Mouse (Mus musculus): ENCODE data around the gene Rpl23a. TPM values are rescaled to one million over a fixed set of nuclear protein-coding genes. Genes with fewer than 3 reads are reported as not detected.

The Rpl23a gene
- polyA plus RNA-seq, 1 experiment from 2014 or later: 997 TPM

DNA sequence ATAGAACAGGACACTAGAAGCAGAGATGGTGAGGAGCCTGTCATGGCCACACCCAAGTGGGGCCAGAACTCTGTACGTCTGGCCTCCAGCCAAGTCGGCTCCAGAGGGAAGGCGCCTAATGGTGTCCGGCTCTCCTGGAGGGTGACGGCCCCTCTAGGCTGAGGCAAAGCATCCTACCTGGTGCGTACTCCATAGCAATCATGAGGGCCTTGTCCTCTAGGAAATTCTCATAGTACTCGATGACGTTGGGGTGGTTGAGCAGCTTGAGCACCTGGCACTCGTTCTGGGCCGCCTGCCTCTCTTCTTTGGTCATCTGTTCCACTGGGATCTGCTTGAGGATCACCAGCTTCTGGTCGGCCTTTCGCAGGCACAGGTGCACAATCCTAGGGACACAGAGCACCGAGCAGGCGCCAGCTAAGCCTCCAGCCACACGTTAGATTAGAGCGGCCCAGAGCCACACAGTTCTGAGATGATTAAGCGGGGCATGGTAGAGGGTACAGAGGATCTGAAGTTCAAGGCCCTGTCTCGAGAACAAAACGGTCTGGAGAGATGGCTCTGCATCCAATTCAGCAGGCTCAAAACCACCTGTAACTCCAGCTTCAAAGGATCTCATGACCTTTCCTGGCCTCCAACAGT lies 10.5 kb downstream of the Rpl23a start:
- Histone ChIP-seq H3K27ac (no peak overlapping the region), H3K4me2 (no peak overlapping the region), H3K27me3 (no peaks in the 10 kb centered on the region), H3K9me3 (no peaks in the 10 kb centered on the region), H3K9ac (no peak overlapping the region), H3K36me3 (replicated peaks) (no peaks in the 10 kb centered on the region), H3K4me3 (replicated peaks) (no peak overlapping the region), H3K4me1 (peaks cover 17% of the 10 kb centered on the region)
- WGBS: 87% methylated on average over 19 of the region's 19 CpGs
- ATAC-seq (ENCODE audit: low FRiP score): no peak

DNA sequence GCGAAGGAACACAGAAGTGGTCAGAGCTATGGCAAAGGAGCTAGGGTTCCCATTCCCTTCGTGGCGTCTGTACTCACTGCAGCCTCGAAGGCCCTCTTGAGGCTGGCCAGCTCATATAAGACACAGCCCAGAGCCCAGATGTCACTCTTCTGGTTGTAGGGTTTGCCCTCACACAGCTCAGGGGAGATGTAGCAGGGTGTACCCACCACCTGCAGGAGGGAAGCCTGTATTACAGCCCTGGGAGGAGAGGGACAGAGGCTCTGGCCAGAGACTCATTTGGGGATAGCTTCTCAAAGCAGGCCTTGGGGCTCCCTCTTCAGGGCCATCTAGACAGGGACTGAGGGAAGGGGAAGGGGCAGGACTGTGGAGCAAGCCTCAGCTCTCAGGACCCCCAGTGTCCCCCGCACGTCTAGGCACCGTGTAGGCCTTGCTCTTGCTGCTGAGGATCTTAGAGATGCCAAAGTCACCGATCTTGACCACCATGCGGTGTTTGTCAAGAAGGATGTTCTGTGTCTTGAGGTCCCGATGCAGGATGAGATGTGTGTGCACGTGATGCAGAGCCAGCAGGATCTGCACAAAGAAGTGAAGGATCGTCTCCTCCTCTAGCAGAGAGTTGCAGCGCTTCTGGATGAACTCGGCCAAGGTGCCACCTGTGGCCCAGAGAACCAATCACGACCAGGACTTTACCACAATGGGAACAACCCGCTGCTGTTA lies 11.2 kb downstream of the Rpl23a start:
- H3K27me3 ChIP-seq: no peaks in the 10 kb centered on the region
- H3K27ac ChIP-seq: no peak overlapping the region
- no peak for ATAC-seq (ENCODE audit: low FRiP score)
- H3K9me3 ChIP-seq: no peaks in the 10 kb centered on the region
- no peaks in the 10 kb centered on the region for H3K36me3 ChIP-seq (replicated peaks)
- H3K4me3 ChIP-seq (replicated peaks): no peak overlapping the region
- no peak overlapping the region for H3K4me2 ChIP-seq
- peaks cover 10% of the 10 kb centered on the region for H3K4me1 ChIP-seq
- WGBS: 83% methylated on average over 16 of the region's 16 CpGs
- no peak overlapping the region for H3K9ac ChIP-seq

DNA sequence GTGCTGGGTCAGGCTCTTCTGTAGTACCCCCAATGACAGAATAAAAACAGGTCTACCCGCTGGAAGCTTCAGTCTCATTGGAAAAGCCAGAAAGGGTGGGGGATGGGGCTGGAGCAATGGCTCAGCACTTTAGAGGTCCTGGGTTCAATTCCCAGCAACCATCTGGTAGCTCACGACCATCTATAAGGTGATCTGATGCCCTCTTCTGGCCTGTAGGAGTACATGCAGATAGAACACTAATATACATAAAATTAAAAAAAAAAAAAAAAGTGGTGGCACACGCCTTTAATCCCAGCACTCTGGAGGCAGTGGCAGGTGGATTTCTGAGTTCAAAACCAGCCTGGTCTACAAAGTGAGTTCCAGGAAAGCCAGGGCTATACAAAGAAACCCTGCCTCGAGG lies 12.1 kb downstream of the Rpl23a start:
- H3K9me3 ChIP-seq: no peaks in the 10 kb centered on the region
- no peak overlapping the region for H3K9ac ChIP-seq
- H3K27ac ChIP-seq: no peak overlapping the region
- no peak overlapping the region for H3K4me3 ChIP-seq (replicated peaks)
- WGBS: 79% methylated on average over 4 of the region's 4 CpGs
- H3K36me3 ChIP-seq (replicated peaks): no peaks in the 10 kb centered on the region
- peaks cover 4% of the 10 kb centered on the region; the same call in 1 of the 2 replicates for H3K4me1 ChIP-seq
- no peak for ATAC-seq (ENCODE audit: low FRiP score)
- no peak overlapping the region for H3K4me2 ChIP-seq
- peaks cover 5% of the 10 kb centered on the region; the same call in 1 of the 2 replicates for H3K27me3 ChIP-seq

- Histone ChIP-seq H3K9me3 (no peaks in the 10 kb centered on the region), H3K4me2 (no peak overlapping the region), H3K27ac (no peak overlapping the region), H3K4me3 (replicated peaks) (no peak overlapping the region), H3K9ac (no peak overlapping the region), H3K27me3 (peaks cover 5% of the 10 kb centered on the region; the same call in 1 of the 2 replicates), H3K4me1 (peaks cover 7% of the 10 kb centered on the region), H3K36me3 (replicated peaks) (no peaks in the 10 kb centered on the region)
- no peak for ATAC-seq (ENCODE audit: low FRiP score)
- 90% methylated on average over 15 of the region's 15 CpGs for WGBS
These were observed 13.1 kb downstream of the Rpl23a start for GRCm38 (mm10) chr11:78170306-78170705.

DNA sequence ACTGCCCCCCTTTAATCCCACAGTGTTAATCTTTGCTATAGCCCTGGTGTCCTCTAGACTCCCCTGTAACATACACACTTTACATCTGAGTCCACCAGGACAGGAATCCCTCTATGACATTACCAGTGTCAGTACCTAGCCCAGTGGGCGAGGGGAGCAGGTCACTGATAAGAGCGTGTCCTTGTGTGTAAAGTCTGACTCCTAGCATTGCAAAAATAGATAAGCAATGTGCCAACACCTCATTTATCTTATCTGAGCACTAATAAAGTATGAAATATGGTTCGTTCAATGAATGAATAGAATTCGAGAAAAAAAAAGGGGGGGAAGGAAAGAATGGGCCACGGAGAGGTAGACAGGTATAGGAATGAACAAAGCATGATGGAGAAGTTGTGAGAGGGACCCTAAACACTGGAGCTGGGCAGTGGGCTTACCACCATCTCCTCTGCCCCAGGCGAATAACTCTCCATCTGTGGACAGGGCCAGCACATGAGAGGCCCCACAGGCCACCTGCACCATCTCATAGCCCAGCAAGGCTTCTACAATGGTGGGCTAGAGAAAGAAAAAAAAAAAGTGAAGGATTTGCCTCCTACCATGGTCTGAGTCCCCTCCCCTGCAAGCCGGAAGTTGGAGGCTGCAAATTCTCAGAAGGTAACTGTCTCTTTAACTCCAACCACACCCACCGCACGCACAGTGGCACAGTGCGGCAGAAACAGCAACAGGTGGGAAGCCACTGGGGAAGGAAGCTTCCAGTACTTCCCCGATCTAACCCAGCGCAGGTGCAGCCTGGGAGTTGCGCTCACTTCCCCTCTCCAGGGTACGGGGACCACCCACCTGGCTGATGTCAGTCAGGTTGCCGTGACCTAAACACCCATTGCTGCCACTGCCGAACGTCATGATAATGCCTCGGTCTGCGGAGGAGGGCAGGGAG lies 14.6 kb downstream of the Rpl23a start:
- 61% methylated on average over 19 of the region's 19 CpGs for WGBS
- no peak for ATAC-seq (ENCODE audit: low FRiP score)
- Histone ChIP-seq H3K4me2 (no peak overlapping the region), H3K36me3 (replicated peaks) (no peaks in the 10 kb centered on the region), H3K9me3 (no peaks in the 10 kb centered on the region), H3K27ac (no peak overlapping the region), H3K4me1 (peaks cover 9% of the 10 kb centered on the region), H3K9ac (no peak overlapping the region; the same call in 1 of the 2 replicates), H3K27me3 (peaks cover 5% of the 10 kb centered on the region; the same call in 1 of the 2 replicates), H3K4me3 (replicated peaks) (no peak overlapping the region)

- Histone ChIP-seq H3K4me2 (no peak overlapping the region), H3K9me3 (no peaks in the 10 kb centered on the region), H3K27me3 (peaks cover 5% of the 10 kb centered on the region; the same call in 1 of the 2 replicates), H3K4me1 (peaks cover 23% of the 10 kb centered on the region), H3K36me3 (replicated peaks) (peaks cover 5% of the 10 kb centered on the region), H3K4me3 (replicated peaks) (no peak overlapping the region), H3K9ac (no peak overlapping the region), H3K27ac (no peak overlapping the region)
- 84% methylated on average over 14 of the region's 14 CpGs for WGBS
- ATAC-seq (ENCODE audit: low FRiP score): no peak
These were observed 16.0 kb downstream of the Rpl23a start for GRCm38 (mm10) chr11:78167257-78167959.

GRCm38 (mm10) chr11:78166640-78167039 lies 16.7 kb downstream of the Rpl23a start:
- 72% methylated on average over 6 of the region's 6 CpGs for WGBS
- Histone ChIP-seq H3K27ac (no peak overlapping the region), H3K9ac (no peak overlapping the region), H3K4me2 (no peak overlapping the region), H3K4me3 (replicated peaks) (no peak overlapping the region), H3K9me3 (no peaks in the 10 kb centered on the region), H3K27me3 (peaks cover 5% of the 10 kb centered on the region; the same call in 1 of the 2 replicates), H3K36me3 (replicated peaks) (peaks cover 13% of the 10 kb centered on the region), H3K4me1 (peaks cover 29% of the 10 kb centered on the region)
- no peak for ATAC-seq (ENCODE audit: low FRiP score)

DNA sequence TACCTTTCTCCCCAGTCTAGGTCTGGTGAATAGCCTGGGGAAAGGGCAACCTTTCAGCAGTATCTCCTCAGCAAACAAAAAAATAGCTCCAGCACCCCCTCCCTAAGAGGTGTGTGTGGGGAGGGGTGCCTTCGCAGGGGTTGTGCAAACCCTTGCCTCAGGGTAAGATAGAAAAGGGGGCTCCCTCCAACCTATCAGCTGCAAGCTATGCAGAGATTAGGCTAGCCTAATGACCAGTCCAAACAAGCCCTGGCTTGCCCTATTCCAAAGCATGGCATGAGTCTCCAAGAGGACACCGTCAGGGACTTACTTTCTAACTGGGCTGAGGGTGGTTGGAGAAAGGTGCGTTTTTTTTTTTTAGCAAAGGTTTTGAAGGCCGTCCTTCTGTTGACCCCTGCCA lies 17.2 kb downstream of the Rpl23a start:
- Histone ChIP-seq H3K27me3 (peaks cover 5% of the 10 kb centered on the region; the same call in 1 of the 2 replicates), H3K36me3 (replicated peaks) (peaks cover 18% of the 10 kb centered on the region), H3K9me3 (no peaks in the 10 kb centered on the region), H3K4me1 (peaks cover 29% of the 10 kb centered on the region), H3K9ac (peak overlapping the region; percentile 99; the same call in 1 of the 2 replicates), H3K4me3 (replicated peaks) (peak overlapping the region; percentile 99; the same call in 1 of the 2 replicates), H3K4me2 (peak overlapping the region; percentile 84), H3K27ac (peak overlapping the region; percentile 99; the same call in 1 of the 2 replicates)
- WGBS: 48% methylated on average over 4 of the region's 4 CpGs
- no peak for ATAC-seq (ENCODE audit: low FRiP score)

- Histone ChIP-seq H3K27ac (peak overlapping the region; percentile 99), H3K36me3 (replicated peaks) (peaks cover 22% of the 10 kb centered on the region), H3K9ac (peak overlapping the region; percentile 99), H3K4me1 (peaks cover 29% of the 10 kb centered on the region), H3K9me3 (no peaks in the 10 kb centered on the region), H3K4me3 (replicated peaks) (peak overlapping the region; percentile 99), H3K27me3 (peaks cover 5% of the 10 kb centered on the region; the same call in 1 of the 2 replicates), H3K4me2 (peak overlapping the region; percentile 84)
- peak; percentile 31; the same call in 1 of the 2 replicates for ATAC-seq (ENCODE audit: low FRiP score)
- WGBS: 5% methylated on average over 16 of the region's 16 CpGs
These were observed 17.6 kb downstream of the Rpl23a start for GRCm38 (mm10) chr11:78165761-78166109.

DNA sequence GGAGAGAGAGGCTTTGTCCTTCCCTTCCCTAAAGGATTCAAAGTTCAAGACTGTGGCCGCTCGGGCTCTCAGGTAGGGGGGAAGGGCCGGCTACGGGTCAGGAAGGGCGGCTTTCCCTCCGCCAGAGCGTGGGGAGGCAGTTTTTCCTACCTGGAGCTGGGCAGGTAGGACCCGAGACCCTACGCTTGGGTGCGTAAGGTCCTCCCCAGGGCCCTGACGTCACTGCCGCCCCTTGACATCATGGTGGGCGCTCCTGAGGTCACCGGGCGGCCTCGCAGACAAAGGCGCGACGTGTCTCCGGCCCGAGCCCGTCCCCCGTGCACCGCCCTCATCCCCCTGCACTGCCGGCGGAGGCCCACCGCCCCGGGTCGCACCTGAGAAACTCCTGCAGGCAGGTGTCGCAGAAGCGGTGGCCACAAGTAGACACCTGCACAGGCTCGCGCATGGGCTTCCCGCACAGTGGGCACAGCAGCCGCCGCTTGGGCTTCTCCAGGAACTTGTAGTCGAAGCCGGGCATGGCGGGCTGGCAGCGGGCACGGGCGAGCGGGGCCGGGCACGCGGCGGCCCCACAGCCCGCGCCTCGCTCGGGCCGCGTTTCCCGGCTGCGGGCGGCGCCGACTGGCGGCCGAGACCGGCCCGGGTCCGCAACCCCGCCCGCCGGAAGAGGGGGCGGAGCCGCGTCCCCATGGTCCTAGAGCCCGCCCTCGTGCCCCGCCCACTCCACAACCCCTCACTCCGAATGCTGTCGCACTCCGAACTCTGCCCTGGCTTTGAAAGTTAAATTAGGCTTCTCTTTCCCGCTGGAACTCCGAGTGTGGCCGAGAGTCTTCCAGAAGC lies 18.2 kb downstream of the Rpl23a start, which contains the start of gene Traf4:
Traf4 (minus strand) TSS at position 666 of the 837 bp plus-strand sequence.
- ATAC-seq (ENCODE audit: low FRiP score): peak; percentile 83
- Histone ChIP-seq H3K4me1 (peaks cover 29% of the 10 kb centered on the region), H3K36me3 (replicated peaks) (peaks cover 28% of the 10 kb centered on the region), H3K4me2 (peak within 1 kb of the TSS; percentile 84), H3K27me3 (peaks cover 5% of the 10 kb centered on the region; the same call in 1 of the 2 replicates), H3K9ac (peak within 1 kb of the TSS; percentile 99), H3K27ac (peak within 1 kb of the TSS; percentile 99), H3K4me3 (replicated peaks) (peak within 1 kb of the TSS; percentile 99), H3K9me3 (no peaks in the 10 kb centered on the region)
- under 1% methylated on average over 78 of the region's 78 CpGs for WGBS

- WGBS: under 1% methylated on average over 14 of the region's 14 CpGs
- H3K36me3 ChIP-seq (replicated peaks): peaks cover 34% of the 10 kb centered on the region
- H3K4me1 ChIP-seq: peaks cover 31% of the 10 kb centered on the region
- peak overlapping the region; percentile 84 for H3K4me2 ChIP-seq
- H3K9ac ChIP-seq: peak overlapping the region; percentile 99
- peak overlapping the region; percentile 99 for H3K27ac ChIP-seq
- ATAC-seq (ENCODE audit: low FRiP score): 0 out of 2 replicates have a peak, but pooled peaks have one; percentile 0
- H3K27me3 ChIP-seq: peaks cover 5% of the 10 kb centered on the region; the same call in 1 of the 2 replicates
- no peaks in the 10 kb centered on the region for H3K9me3 ChIP-seq
- peak overlapping the region; percentile 99 for H3K4me3 ChIP-seq (replicated peaks)
These were observed 18.8 kb downstream of the Rpl23a start for GRCm38 (mm10) chr11:78164604-78164923.

All from forebrain, embryonic 12.5 days (tissue).